Mouse (Mus musculus): ENCODE results near the gene Ptn. TPM values are rescaled to one million over a fixed set of nuclear protein-coding genes. Genes with fewer than 3 reads are reported as not detected.
A peak's percentile ranks its signal among the peaks of the same experiment; 100 is the strongest.

Gene Ptn
- total RNA-seq, 2 experiments from 2014 or later, result 234 TPM

- no peak for DNase-seq
Observed at GRCm38 (mm10) chr6:36812666-36813515, 2.9 kb upstream of the Ptn start.

GRCm38 (mm10) chr6:36810448-36810847 is 428 bp upstream of the Ptn start:
- DNase-seq, result no peak

GRCm38 (mm10) chr6:36809311-36809726 is 701 bp downstream of the Ptn start:
- DNase-seq, result peak in 1 of 2 experiments; percentile 23

GRCm38 (mm10) chr6:36808306-36809058 is 1.5 kb downstream of the Ptn start:
- no peak for DNase-seq

GRCm38 (mm10) chr6:36806906-36807305 is 3.1 kb downstream of the Ptn start:
- DNase-seq, result no peak

- no peak for DNase-seq
Observed at GRCm38 (mm10) chr6:36800309-36800946, 9.6 kb downstream of the Ptn start.

GRCm38 (mm10) chr6:36797066-36797655 is 12.9 kb downstream of the Ptn start:
- DNase-seq, result no peak

- DNase-seq, result no peak
Observed at GRCm38 (mm10) chr6:36794535-36794934, 15.5 kb downstream of the Ptn start.

- no peak for DNase-seq
Observed at GRCm38 (mm10) chr6:36793775-36794174, 16.2 kb downstream of the Ptn start.

GRCm38 (mm10) chr6:36789261-36789660 is 20.8 kb downstream of the Ptn start:
- no peak for DNase-seq

GRCm38 (mm10) chr6:36788576-36789191 is 21.3 kb downstream of the Ptn start:
- no peak for DNase-seq

- peak in 1 of 2 experiments; percentile 24 for DNase-seq
Observed at GRCm38 (mm10) chr6:36784682-36785208, 25.3 kb downstream of the Ptn start.

GRCm38 (mm10) chr6:36782481-36782880 is 27.5 kb downstream of the Ptn start:
- no peak for DNase-seq

GRCm38 (mm10) chr6:36777567-36778337 is 32.3 kb downstream of the Ptn start:
- no peak for DNase-seq

GRCm38 (mm10) chr6:36777039-36777438 is 33.0 kb downstream of the Ptn start:
- DNase-seq, result no peak

GRCm38 (mm10) chr6:36775647-36776360 is 34.2 kb downstream of the Ptn start:
- DNase-seq, result no peak

- no peak for DNase-seq
Observed at GRCm38 (mm10) chr6:36772541-36772940, 37.5 kb downstream of the Ptn start.

GRCm38 (mm10) chr6:36769012-36769411 is 41.0 kb downstream of the Ptn start:
- no peak for DNase-seq

- no peak for DNase-seq
Observed at GRCm38 (mm10) chr6:36766941-36767340, 43.1 kb downstream of the Ptn start.

All from layer of hippocampus, postnatal 36 days (tissue).